Mouse (Mus musculus) adrenal gland, postnatal 14 days (tissue): Measurements from ENCODE around the gene Igfbp4. TPM values are rescaled to one million over a fixed set of nuclear protein-coding genes. Genes with fewer than 3 reads are reported as not detected.

Experiments used
- total RNA-seq: library from RNA; stranded (reverse); gene quantifications from 2 replicates; pipeline ENCODE4 v1.2.3, GENCODE M21; 2021

Igfbp4 gene
- total RNA-seq, 1 experiment from 2014 or later, result 219 TPM

Other genes with a start within 250 kb of the Igfbp4 start
- 88.5 and 88.7 TPM in 2 replicates for gene Msl1, start 245.7 kb upstream of the Igfbp4 start, total RNA-seq
- 37.8 and 38.8 TPM in 2 replicates for gene Casc3, start 236.3 kb upstream of the Igfbp4 start, total RNA-seq
- 0.79 and 0.93 TPM in 2 replicates for gene Rapgefl1, start 204.5 kb upstream of the Igfbp4 start, total RNA-seq
- gene Wipf2, start 177.6 kb upstream of the Igfbp4 start, total RNA-seq, result 16.6 and 21.3 TPM in 2 replicates
- 3.5 and 5.8 TPM in 2 replicates for gene Cdc6, start 133.4 kb upstream of the Igfbp4 start, total RNA-seq
- 24.5 and 29.3 TPM in 2 replicates for gene Rara, start 113.4 kb upstream of the Igfbp4 start, total RNA-seq
- gene Gjd3, start 58.2 kb upstream of the Igfbp4 start, total RNA-seq, result not detected in 2 replicates
- gene Top2a, start 17.1 kb upstream of the Igfbp4 start, total RNA-seq, result 52.0 and 70.5 TPM in 2 replicates
- gene Tns4, start 48.1 kb downstream of the Igfbp4 start, total RNA-seq, result 0.52 and 0.90 TPM in 2 replicates
- gene Ccr7, start 113.8 kb downstream of the Igfbp4 start, total RNA-seq, result 0.48 and 10.5 TPM in 2 replicates
- gene Smarce1, start 189.8 kb downstream of the Igfbp4 start, total RNA-seq, result 77.0 and 93.4 TPM in 2 replicates
- 1.3 and 2.9 TPM in 2 replicates for gene Krt222, start 202.8 kb downstream of the Igfbp4 start, total RNA-seq
- not detected in 2 replicates for gene Krt24, start 244.0 kb downstream of the Igfbp4 start, total RNA-seq